Mouse (Mus musculus): Measurements from ENCODE around the gene Ctxn1. TPM values are rescaled to one million over a fixed set of nuclear protein-coding genes. Genes with fewer than 3 reads are reported as not detected.
A peak's percentile ranks its signal among the peaks of the same experiment; 100 is the strongest.

The Ctxn1 gene
- total RNA-seq, 2 experiments from 2014 or later, result 1.4 to 2.5 TPM

DNA sequence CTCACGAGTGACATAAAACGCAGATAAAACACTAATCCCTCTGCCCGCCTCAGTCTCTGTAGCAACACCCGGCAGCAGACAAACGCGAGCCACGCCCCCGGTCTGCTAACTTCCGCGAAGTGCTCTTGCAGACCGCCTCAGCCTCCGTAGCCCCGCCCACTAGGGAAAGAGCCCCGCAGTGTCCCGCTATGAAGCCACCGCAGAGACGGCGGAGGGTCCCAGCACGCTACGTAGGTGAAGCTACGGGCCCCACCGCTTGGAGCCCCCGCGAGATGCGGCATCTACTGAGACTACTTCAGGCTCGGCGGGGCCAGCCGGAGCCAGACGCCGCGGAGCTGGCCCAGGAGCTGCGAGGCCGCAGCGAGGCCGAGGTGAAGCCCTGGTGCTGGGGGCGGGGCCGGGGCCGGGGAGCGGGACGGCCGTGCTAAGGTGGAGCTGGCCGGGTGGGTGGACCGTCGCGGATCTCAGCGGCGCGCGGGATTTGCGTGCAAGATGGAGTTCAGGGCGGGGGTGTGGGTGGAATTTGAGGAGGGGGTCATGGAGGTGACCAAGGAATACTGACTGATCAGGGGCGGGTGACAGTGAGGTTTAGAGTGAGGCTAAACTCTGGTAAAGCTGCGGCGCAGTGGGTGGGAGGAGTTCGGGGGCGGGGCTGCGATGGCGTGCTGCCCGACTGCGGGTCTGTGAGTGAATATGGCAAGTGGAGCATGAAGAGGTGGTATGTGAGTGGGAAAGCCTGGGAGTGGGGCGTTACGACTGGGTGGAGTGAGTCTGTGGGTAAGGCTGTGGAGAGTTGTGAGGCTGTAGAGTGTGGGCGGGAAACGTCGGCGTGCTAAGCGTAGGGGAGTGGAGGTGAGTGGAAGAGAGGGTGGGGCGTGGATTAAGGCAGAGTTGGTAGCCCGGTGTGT lies 5.9 kb downstream of the Ctxn1 start, which contains the start of gene Snapc2:
TSS of gene Snapc2 (plus strand) at position 147 of the 908 bp plus-strand sequence.
- intact Hi-C loops (cut with DNase I; ENCODE audit: low total_unique reads), result no loop called here
- DNase-seq, result peak; percentile 98

DNA sequence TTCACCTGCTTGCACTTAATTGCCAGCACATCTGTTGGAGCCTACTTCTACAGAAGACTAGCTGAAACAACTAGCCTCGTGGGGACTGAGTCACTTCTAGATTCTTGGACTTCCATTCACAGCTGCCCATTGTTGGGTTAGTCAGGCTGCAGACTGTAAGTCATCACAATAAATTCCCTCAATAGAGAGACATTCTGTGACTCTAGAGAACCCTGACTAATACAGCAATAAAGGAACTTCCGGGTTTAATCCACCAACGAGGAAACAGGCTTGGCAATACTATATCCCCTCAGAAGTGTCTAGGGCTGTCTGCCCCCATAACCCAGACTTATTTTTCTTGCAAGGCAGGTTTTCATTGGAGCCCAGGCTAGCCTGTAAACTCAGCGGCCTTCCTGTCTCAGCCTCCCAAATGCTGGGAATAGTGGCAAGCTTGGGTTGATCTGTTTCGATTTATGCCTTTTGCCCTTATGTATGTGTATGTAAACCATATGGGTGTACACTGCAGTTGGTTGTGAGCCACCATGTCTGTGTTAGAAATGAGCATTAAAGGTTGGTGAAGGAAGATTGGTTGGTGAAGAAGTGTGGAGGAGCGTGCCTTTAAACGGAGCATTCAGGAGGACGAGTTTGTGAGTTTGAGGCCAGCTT lies 6.8 kb downstream of the Ctxn1 start:
- intact Hi-C loops (cut with DNase I; ENCODE audit: low total_unique reads), result no loop called here
- no peak for DNase-seq

GRCm38 (mm10) chr8:4250306-4250970 lies 8.6 kb downstream of the Ctxn1 start:
- intact Hi-C loops (cut with DNase I; ENCODE audit: low total_unique reads), result no loop called here
- DNase-seq, result peak; percentile 87

DNA sequence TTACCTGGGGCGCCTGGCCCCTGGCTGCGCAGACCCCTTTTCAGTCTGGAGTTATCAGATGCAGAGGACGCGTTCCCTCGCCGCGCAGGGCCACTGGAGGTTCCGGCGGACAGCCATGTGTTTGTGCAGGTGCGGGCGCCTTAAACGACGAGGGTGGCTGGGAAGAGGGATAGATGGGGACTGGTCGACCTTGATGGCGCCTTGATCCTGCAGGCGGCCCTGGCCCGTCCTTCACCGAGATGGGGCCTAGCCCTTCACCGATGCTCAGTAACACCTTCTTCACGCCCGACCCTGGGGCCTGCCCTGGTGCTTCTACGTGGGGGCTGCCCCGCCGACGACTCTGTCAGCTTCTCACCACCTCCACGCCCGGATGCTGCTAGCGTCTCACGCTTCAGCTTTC lies 9.9 kb downstream of the Ctxn1 start:
- DNase-seq, result peak; percentile 62
- intact Hi-C loops (cut with DNase I; ENCODE audit: low total_unique reads), result no loop called here

DNA sequence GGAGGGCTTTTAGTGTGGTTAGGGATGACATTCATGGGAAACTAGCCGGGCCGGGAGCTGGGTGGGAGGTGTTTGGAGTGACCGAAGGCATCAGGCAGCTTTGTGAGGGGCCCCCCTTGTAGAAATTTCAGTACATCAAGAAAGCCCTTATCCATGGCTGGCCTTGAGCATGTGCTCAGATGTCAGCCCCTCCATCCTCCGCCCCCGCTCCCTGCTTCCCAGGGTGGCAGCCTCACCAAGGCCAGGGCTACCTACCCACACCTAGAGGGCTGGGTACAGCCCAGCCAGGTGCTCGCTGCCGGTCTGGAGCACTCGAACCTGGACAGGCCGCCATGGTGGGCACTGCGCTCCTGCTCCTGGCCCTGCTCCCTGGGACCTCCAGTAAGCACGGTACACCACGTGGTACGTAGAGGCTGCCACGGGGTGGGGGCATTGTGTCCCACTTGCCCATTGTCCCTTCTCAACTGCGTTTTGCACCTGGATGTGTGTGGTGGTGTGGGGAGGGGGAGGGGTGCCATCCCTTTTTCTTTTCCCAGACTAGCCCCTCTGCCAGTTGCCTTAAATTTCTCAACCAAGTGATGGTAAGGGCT lies 11.0 kb downstream of the Ctxn1 start, which contains the start of gene Tgfbr3l:
TSS of gene Tgfbr3l (plus strand) at position 264 of the 590 bp plus-strand sequence.
- intact Hi-C loops (cut with DNase I; ENCODE audit: low total_unique reads), result no loop called here
- DNase-seq, result no peak

GRCm38 (mm10) chr8:4247241-4247640 lies 11.8 kb downstream of the Ctxn1 start:
- intact Hi-C loops (cut with DNase I; ENCODE audit: low total_unique reads), result no loop called here

DNA sequence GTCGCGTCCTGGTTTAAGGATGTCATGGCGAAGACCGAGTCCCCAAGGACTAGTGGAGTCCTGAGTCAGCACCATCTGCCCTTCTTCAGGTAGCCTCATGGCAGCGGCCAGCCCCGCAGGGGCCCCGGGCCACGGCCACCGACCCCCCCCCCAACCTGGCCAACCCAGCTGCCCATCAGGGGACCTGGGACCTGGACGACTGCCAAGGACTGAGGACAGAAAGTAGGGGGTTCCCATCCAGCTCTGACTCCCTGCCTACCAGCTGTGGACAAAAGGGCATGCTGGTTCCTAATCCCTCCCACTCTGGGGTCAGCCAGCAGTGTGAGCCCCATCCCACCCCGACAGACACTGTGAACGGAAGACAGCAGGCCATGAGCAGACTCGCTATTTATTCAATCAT lies 13.3 kb downstream of the Ctxn1 start:
- no peak for DNase-seq
- intact Hi-C loops (cut with DNase I; ENCODE audit: low total_unique reads), result no loop called here

More at GRCm38 (mm10) chr8:4247241-4247640, 11.8 kb downstream of the Ctxn1 start:
- no peak for DNase-seq

GRCm38 (mm10) chr8:4245061-4245460 lies 14.0 kb downstream of the Ctxn1 start:
- intact Hi-C loops (cut with DNase I; ENCODE audit: low total_unique reads), result no loop called here
- no peak for DNase-seq

- no peak for DNase-seq
- intact Hi-C loops (cut with DNase I; ENCODE audit: low total_unique reads), result no loop called here
Measured at GRCm38 (mm10) chr8:4239193-4239890, 19.7 kb downstream of the Ctxn1 start.

GRCm38 (mm10) chr8:4238434-4239192 lies 20.5 kb downstream of the Ctxn1 start, which contains the start of the genes Map2k7 and Gm49320:
TSS of gene Map2k7 (plus strand) at chr8:4238740.
TSS of gene Gm49320 (plus strand) at chr8:4238865.
- intact Hi-C loops (cut with DNase I; ENCODE audit: low total_unique reads), result no loop called here
- peak; percentile 100 for DNase-seq

- intact Hi-C loops (cut with DNase I; ENCODE audit: low total_unique reads), result no loop called here
- DNase-seq, result no peak
Measured at GRCm38 (mm10) chr8:4237814-4238433, 21.1 kb downstream of the Ctxn1 start.

DNA sequence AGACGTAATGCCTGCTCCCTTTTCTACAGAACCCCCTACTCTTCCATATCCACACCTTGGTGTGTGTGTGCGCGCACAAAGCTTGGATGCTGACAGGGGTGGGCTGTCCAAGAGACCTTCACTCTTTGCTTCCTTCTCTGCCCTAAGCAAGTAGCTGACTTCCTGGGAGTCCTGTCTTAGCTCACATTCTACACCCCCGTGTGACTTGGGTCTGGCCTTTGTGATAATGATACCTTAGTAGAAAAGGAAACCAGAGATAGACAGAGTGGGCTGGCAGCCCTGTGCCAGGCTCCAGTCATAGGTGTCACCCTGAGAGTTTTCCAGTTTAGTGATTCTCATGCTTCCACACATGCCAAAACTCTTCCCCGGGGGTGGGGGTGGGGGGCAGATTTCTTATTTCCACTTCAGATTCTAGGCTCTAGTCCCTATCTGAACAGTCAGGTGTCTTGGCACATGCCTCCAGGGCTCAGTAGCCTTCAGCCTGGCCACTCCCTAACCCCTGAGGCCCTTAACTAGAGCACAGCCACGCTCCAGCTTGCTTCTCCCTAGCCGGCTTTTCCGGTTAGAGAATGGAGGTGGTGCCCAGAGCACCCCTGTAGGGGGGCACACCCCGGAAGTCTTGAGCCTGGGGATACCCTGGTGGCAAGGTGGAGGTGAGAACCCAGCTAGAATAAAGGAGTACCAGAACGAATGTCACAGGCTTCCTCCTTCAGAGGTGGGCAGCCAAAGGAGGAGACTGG lies 28.3 kb downstream of the Ctxn1 start:
- DNase-seq, result no peak
- intact Hi-C loops (cut with DNase I; ENCODE audit: low total_unique reads), result no loop called here

DNA sequence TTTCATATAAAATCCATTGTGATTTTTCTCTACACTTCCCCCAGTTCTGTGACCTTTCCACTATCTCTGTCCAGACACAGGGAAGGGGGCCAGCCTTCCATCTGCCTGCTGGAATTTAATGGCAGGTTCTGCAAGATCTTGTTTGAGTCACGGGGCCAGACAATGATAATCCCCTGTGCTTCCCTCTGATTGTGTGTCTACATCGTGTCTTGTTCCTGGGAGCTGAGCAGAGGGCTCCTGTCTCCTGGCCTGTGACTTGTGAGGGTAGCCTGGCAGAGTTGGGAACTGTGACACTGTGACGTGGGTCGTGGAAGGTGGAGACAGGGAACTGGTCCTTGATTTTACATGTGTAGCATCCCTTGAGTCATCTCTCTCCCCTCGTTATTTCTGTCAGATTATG lies 29.3 kb downstream of the Ctxn1 start:
- no peak for DNase-seq
- intact Hi-C loops (cut with DNase I; ENCODE audit: low total_unique reads), result no loop called here

- intact Hi-C loops (cut with DNase I; ENCODE audit: low total_unique reads), result no loop called here
Measured at GRCm38 (mm10) chr8:4227919-4228318, 31.2 kb downstream of the Ctxn1 start.

DNA sequence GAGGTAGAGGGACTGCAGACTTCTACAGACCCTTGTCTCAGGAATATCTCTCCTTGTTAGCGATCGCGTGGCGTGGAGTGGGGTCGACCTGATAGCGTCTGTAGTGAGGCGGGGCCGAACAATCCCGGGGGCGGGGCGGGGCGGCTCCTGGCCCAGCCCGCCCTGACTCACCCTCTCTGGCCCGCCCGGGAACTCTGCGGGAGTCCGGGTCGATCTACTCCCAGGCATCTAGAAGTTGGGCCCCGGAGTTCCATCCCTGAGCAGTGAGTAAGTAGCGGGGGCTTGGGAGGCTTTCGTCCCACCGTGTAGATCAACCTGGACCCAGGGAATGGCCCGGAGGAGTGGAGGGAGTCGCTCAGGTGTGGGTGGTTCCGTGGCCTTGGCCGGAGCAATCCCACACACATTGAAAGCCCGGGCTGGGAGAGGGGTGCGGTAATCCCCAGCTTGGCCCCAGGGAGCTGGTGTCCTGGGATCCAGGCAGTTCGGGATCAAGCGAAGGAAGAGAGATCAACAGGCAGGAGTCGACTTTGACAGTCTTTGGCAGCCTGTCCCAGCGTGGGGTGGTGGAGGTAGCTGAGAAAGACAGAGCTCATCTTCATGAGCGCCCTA lies 32.2 kb downstream of the Ctxn1 start, which contains the start of gene Lrrc8e:
TSS of gene Lrrc8e (plus strand) at position 89 of the 609 bp plus-strand sequence.
- intact Hi-C loops (cut with DNase I; ENCODE audit: low total_unique reads), result no loop called here
- no peak for DNase-seq

More at GRCm38 (mm10) chr8:4227919-4228318, 31.2 kb downstream of the Ctxn1 start:
- no peak for DNase-seq

- no peak for DNase-seq
- intact Hi-C loops (cut with DNase I; ENCODE audit: low total_unique reads), result no loop called here
Measured at GRCm38 (mm10) chr8:4226323-4226722, 32.8 kb downstream of the Ctxn1 start.

DNA sequence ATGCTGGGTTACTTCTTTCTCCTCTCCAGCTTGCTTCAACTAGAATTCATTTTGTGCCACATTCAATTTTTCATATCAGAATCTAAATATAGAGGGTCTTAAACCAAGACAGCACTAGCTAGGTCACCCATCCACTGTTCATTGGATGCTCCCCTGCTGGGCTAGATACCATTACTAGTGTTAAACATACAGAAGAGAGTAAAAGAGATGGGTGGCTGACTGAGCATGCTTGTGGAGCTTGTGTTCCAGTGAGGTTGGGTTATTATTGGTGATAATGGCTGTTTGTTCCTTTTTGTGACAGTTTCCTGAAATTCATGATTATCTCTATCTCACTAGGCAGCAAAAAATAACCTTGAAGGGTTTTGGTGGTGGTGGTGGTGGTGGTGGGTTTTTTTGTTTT lies 37.0 kb downstream of the Ctxn1 start:
- no peak for DNase-seq

More for the DNA sequence above, 37.0 kb downstream of the Ctxn1 start:
- intact Hi-C loops (cut with DNase I; ENCODE audit: low total_unique reads), result no loop called here
